Mouse (Mus musculus) midbrain, postnatal 0 days (tissue): Measurements from ENCODE around the gene Sae1. TPM values are rescaled to one million over a fixed set of nuclear protein-coding genes. Genes with fewer than 3 reads are reported as not detected.

ENCODE experiments used
- ATAC-seq: fragments of 200-750 bp; cut with Nextera tagmentation; 2 replicates; pipeline ENCODE4 v1.8.0; 2017; ENCODE audit warnings: moderate number of reproducible peaks, mild to moderate bottlenecking, moderate TSS enrichment, moderate library complexity; ENCODE audit not compliant: low FRiP score
- DNase-seq: peaks from one replicate; pipeline ENCODE4 v3.0.0-alpha.2; 2015; ENCODE audit warnings: low spot score
- H3K27ac ChIP-seq: fragments of 300-500 bp; sonication (generic); 2 replicates; pipeline ENCODE4 v1.5.1; 2014; ENCODE audit warnings: low read depth, mild to moderate bottlenecking, low read length, mixed read lengths
- H3K27me3 ChIP-seq: fragments of 300-500 bp; sonication (generic); 2 replicates; pipeline ENCODE4 v1.6.1; 2014; ENCODE audit warnings: low read length, control low read depth, mixed read lengths; ENCODE audit not compliant: insufficient read depth
- H3K36me3 ChIP-seq: fragments of 300-500 bp; sonication (generic); 2 replicates; pipeline ENCODE4 v1.6.1; 2014; ENCODE audit warnings: low read length, control low read depth, mixed read lengths; ENCODE audit not compliant: insufficient read depth
- H3K4me1 ChIP-seq: fragments of 300-500 bp; sonication (generic); 2 replicates; pipeline ENCODE4 v1.6.1; 2014; ENCODE audit warnings: mild to moderate bottlenecking, control low read depth, antibody characterized with exemption, low read length, mixed read lengths; ENCODE audit not compliant: insufficient read depth
- H3K4me2 ChIP-seq: fragments of 300-500 bp; sonication (generic); 2 replicates; pipeline ENCODE4 v1.6.1; 2014; ENCODE audit warnings: low read depth, mild to moderate bottlenecking, low read length, mixed read lengths; ENCODE audit not compliant: poor library complexity, severe bottlenecking
- H3K4me3 ChIP-seq: fragments of 300-500 bp; sonication (generic); 2 replicates; pipeline ENCODE4 v1.5.1; 2014; ENCODE audit warnings: low read depth, mild to moderate bottlenecking, low read length, moderate library complexity
- H3K9ac ChIP-seq: fragments of 300-500 bp; sonication (generic); replicated peaks from 2 replicates; pipeline ENCODE4 v1.6.1; 2014; ENCODE audit warnings: mild to moderate bottlenecking, low read length, moderate library complexity, mixed read lengths; ENCODE audit not compliant: poor library complexity, severe bottlenecking
- H3K9me3 ChIP-seq: fragments of 300-500 bp; sonication (generic); 2 replicates; pipeline ENCODE4 v1.6.1; 2016; ENCODE audit warnings: low read length, control low read depth
- CTCF ChIP-seq: IDR thresholded peaks from 2 replicates; pipeline ENCODE4 v1.5.1; 2016; ENCODE audit warnings: antibody characterized with exemption, mild to moderate bottlenecking
- WGBS: fragments of 180-500 bp; shearing (Covaris S2); extraction: QIAGEN DNeasy Blood & Tissue Kit; methylation state at CpG from one replicate; pipeline ENCODE4 v1.1.7; 2014; 5-methylcytosine and 5-hydroxymethylcytosine counted together
- polyA plus RNA-seq: library from polyadenylated mRNA; unstranded; fragments of >200 nt; fragmentation: Nextera tagmentation; extraction: Ambion mirVana; gene quantifications from 2 replicates; pipeline ENCODE4 v1.2.1, GENCODE M21; 2015
- total RNA-seq: library from RNA; depleted of rRNA; stranded (reverse); fragments of >200 nt; gene quantifications from 2 replicates; pipeline ENCODE4 v1.2.3, GENCODE M21; 2014

Sae1 gene
- total and polyA plus RNA-seq, 2 experiments from 2014 or later = 84.6 to 195 TPM

DNA sequence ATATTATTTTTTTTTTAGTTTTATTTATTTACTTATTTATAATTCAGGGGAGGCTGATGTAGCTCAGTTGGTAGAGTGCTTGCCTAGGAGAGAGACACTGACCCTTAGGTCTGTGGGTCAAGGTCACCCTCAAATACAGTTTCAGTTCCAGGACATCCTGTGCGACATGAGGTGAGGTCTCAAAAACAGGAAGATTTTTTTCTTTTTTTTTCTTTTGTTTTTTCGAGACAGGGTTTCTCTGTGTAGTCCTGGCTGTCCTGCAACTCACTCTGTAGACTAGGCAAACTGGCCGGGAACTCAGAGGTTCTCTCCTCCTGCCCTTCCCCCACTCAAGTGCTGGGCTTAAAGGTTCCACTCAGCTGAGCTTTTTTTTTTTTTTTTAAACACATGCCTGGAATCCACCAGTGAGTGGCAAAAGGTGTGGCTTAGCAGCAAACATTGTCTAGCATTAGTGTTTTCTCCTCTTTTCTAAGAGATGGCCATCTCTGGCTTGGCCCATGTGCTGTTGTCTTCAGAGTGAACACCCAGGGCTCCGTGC is 72.3 kb downstream of the Sae1 start:
- Histone ChIP-seq H3K27ac (no peak overlapping the region), H3K4me2 (no peak overlapping the region), H3K36me3 (peaks cover 11% of the 10 kb centered on the region; the same call in 1 of the 2 replicates), H3K27me3 (no peaks in the 10 kb centered on the region), H3K9ac (no peak overlapping the region), H3K9me3 (no peaks in the 10 kb centered on the region), H3K4me1 (peaks cover 13% of the 10 kb centered on the region), H3K4me3 (no peak overlapping the region)
- ATAC-seq (no peak), DNase-seq (no peak)
- no peak for TF ChIP-seq CTCF
- 77% methylated on average over 4 of the region's 4 CpGs for WGBS

- WGBS = 9% methylated on average over 13 of the region's 13 CpGs
- Histone ChIP-seq H3K9me3 (no peaks in the 10 kb centered on the region), H3K36me3 (peaks cover 11% of the 10 kb centered on the region; the same call in 1 of the 2 replicates), H3K27me3 (no peaks in the 10 kb centered on the region), H3K9ac (peak overlapping the region; percentile 89), H3K27ac (peak overlapping the region; percentile 93), H3K4me1 (peaks cover 13% of the 10 kb centered on the region), H3K4me2 (peak overlapping the region; percentile 97), H3K4me3 (peak overlapping the region; percentile 81)
- DNase-seq (no peak), ATAC-seq (no peak)
- peak; percentile 22; the same call in 1 of the 2 replicates for TF ChIP-seq CTCF
These were observed 73.3 kb downstream of the Sae1 start for GRCm38 (mm10) chr7:16314221-16314775.

GRCm38 (mm10) chr7:16313481-16314220 is 74.0 kb downstream of the Sae1 start:
- Histone ChIP-seq H3K9me3 (no peaks in the 10 kb centered on the region), H3K4me1 (peaks cover 13% of the 10 kb centered on the region), H3K27me3 (no peaks in the 10 kb centered on the region), H3K36me3 (peaks cover 11% of the 10 kb centered on the region; the same call in 1 of the 2 replicates), H3K4me2 (peak overlapping the region; percentile 97), H3K9ac (peak overlapping the region; percentile 89), H3K4me3 (peak overlapping the region; percentile 81), H3K27ac (peak overlapping the region; percentile 93)
- peak; percentile 59 for ATAC-seq
- DNase-seq = peak; percentile 80
- TF ChIP-seq CTCF = peak; percentile 31; the same call in 1 of the 2 replicates
- under 1% methylated on average over 60 of the region's 66 CpGs for WGBS

- peak overlapping the region; percentile 93 for H3K27ac ChIP-seq
- peak overlapping the region; percentile 74 for H3K9ac ChIP-seq
- peak overlapping the region; percentile 81 for H3K4me3 ChIP-seq
- peak overlapping the region; percentile 97 for H3K4me2 ChIP-seq
- DNase-seq (peak; percentile 41), ATAC-seq (no peak)
- no peaks in the 10 kb centered on the region for H3K27me3 ChIP-seq
- 2% methylated on average over 11 of the region's 12 CpGs for WGBS
- H3K9me3 ChIP-seq = no peaks in the 10 kb centered on the region
- TF ChIP-seq CTCF = no peak
- H3K4me1 ChIP-seq = peaks cover 13% of the 10 kb centered on the region
- H3K36me3 ChIP-seq = peaks cover 9% of the 10 kb centered on the region; the same call in 1 of the 2 replicates
These were observed 74.8 kb downstream of the Sae1 start for GRCm38 (mm10) chr7:16312672-16313311.

DNA sequence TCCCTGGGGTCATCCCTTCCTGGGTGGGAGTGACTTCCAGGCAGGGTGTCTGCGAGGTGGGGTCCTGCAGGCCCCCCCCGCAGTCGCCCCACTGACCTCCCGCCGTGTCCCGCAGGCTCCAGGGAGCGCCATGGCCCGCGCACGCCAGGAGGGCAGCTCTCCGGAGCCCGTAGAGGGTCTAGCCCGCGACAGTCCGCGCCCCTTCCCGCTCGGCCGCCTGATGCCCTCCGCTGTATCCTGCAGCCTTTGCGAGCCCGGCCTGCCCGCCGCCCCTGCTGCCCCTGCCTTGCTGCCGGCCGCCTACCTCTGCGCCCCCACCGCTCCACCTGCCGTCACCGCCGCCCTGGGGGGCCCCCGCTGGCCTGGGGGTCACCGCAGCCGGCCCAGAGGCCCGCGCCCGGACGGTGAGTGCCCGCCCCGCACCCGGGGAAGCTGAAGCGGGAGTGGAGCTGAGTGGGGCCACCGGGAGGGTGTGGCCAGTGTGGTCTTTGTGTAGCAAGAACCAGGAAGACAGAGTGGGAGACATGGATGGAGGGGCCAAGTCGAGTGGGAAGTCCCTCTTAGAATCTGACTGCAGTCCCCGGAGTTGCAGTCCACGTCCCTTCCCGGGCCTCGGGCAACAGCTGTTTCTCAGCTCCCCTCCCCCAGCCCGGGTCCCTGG is 75.5 kb downstream of the Sae1 start:
- DNase-seq (peak; percentile 10), ATAC-seq (no peak)
- Histone ChIP-seq H3K4me2 (peak overlapping the region; percentile 97), H3K4me3 (peak overlapping the region; percentile 81), H3K9me3 (no peaks in the 10 kb centered on the region), H3K4me1 (peaks cover 13% of the 10 kb centered on the region), H3K27ac (peak overlapping the region; percentile 55), H3K36me3 (peaks cover 3% of the 10 kb centered on the region; the same call in 1 of the 2 replicates), H3K27me3 (no peaks in the 10 kb centered on the region), H3K9ac (peak overlapping the region; percentile 74)
- TF ChIP-seq CTCF = no peak
- WGBS = under 1% methylated on average over 44 of the region's 49 CpGs
